Mouse (Mus musculus): Measurements from ENCODE around the gene Pgs1. TPM values are rescaled to one million over a fixed set of nuclear protein-coding genes. Genes with fewer than 3 reads are reported as not detected.

The Pgs1 gene
- polyA plus RNA-seq, 1 experiment from 2014 or later: 120 TPM

DNA sequence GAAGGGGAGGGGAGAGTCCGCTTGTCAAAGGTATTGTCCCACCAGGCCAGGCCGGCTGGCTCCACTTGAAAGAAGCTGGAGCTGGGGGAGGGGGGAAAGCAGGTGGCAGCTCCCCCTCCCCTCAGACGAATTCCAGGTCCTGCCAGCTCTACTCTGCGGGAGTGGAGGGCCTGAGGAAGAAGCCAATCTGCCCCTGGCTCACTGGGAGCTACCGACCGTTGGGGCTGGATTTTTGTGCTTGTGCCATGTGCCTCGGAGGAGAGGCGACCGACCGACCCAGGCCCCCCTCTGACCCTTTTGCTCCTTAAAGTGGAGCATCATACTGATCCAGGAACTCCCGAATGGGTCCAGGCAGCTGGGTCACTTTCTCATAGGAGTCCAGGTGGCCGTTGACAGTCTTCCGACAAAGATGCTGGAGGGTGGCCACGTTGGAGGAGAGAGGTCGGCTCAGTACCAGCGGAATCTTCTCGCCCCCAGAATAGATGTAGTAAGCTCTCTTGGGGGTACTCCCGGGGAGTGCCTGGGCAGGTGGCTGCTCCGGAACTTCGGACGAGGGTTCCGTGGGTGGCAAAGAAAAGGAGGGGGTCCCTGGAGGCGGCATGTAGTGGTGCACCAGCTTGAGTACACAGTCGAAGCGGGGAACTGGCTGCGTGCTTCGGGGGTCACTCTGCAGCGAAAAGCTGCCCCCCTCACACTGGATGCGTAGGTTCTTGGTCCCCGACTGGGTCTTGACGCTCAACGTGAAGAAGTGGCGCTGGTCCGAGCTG lies 18.7 kb upstream of the Pgs1 start:
- no peak for ATAC-seq
- in situ Hi-C loops (cut with MboI; ENCODE audit: low pct_unique_long_range_greater_than_20kb): loop anchor here (5.0 to 25.0 kb wide), 4 partner anchors 45 to 855 kb away; partner anchors contain the start of gene Sec14l1
- H3K27me3 ChIP-seq: no peaks in the 10 kb centered on the region
- DNase-seq (ENCODE audit: low read depth, low spot score): no peak
- TF ChIP-seq CTCF (IDR thresholded peaks at IDR 0.05): no peak
- CTCF ChIA-PET: interaction anchor here (0.6 to 2.3 kb wide), 10 partner anchors 17 to 87 kb away, joined by 3 to 12 read pairs (median 3); no protein-coding TSS in a partner anchor
- POLR2A ChIA-PET: interaction anchor here (0.7 to 4.7 kb wide), 18 partner anchors 8 to 89 kb away, joined by 3 to 51 read pairs (median 6); partner anchors contain the start of gene Pgs1

DNA sequence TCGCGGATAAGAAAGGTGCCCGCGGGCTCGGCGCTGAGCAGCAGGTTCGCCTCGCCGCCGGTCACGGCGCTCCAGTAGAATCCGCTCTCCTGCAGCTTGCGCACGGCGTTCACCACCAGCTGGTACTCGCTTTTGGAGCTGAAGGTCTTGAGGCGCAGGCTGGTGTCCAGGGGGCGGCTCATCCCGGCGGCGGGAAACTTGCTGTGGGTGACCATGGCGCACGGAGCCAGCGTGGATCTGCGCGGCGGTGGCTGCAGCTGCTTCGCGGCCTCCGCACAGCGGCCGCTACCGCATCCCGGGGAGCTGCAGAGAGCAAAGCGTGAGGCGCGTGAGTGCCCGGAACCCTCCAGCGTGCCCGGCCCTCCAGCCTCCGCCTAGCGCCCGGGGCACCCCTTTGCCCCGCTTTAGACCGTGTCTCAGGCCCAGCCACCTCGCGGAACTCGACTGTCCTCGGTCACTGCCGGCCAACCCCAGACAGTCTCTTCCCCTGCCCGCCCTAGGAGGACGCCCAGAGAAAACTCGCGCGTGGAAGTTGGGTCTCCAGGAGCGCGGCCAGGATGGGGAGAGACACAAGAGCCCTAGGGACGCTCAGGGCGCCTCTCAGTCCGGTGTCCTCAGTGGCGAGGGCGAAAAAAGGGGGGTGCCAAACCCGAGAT lies 17.9 kb upstream of the Pgs1 start:
- DNase-seq (ENCODE audit: low read depth, low spot score) (no peak), ATAC-seq (no peak)
- in situ Hi-C loops (cut with MboI; ENCODE audit: low pct_unique_long_range_greater_than_20kb): loop anchor here (5.0 to 25.0 kb wide), 4 partner anchors 44 to 856 kb away; partner anchors contain the start of gene Sec14l1
- ChIA-PET POLR2A (interaction anchor here (0.7 to 4.7 kb wide), 19 partner anchors 10 to 90 kb away, joined by 3 to 51 read pairs (median 6); partner anchors contain the start of gene Pgs1), CTCF (interaction anchor here (0.8 to 2.5 kb wide), 6 partner anchors 23 to 87 kb away, joined by 3 to 12 read pairs (median 4); no protein-coding TSS in a partner anchor)
- TF ChIP-seq CTCF (IDR thresholded peaks at IDR 0.05): no peak
- H3K27me3 ChIP-seq: no peaks in the 10 kb centered on the region

DNA sequence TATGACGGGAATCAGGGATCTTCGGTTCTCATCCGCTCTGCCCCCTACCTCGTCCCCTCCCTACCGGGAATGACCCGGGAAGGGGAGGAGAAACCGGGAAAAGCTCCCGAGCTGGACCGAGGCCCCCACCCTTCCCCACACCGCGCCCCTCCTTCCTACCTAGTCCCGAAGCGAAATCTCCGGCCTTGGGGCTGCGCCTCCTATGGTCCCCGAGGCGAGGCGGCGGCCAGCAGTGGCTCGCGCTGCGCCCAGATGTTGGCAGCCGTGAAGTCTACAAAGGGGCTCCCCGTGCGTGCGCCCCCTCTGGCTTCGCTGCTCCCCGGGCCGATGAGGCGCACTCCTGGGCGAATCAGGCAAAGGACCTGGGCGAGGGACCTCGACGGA lies 17.4 kb upstream of the Pgs1 start:
- TF ChIP-seq CTCF (IDR thresholded peaks at IDR 0.05): no peak
- H3K27me3 ChIP-seq: no peaks in the 10 kb centered on the region
- DNase-seq (ENCODE audit: low read depth, low spot score): no peak
- peak; percentile 24 for ATAC-seq
- in situ Hi-C loops (cut with MboI; ENCODE audit: low pct_unique_long_range_greater_than_20kb): loop anchor here (5.0 to 25.0 kb wide), 4 partner anchors 44 to 856 kb away; partner anchors contain the start of gene Sec14l1
- POLR2A ChIA-PET: interaction anchor here (0.7 to 4.7 kb wide), 19 partner anchors 11 to 92 kb away, joined by 3 to 51 read pairs (median 6); partner anchors contain the start of gene Pgs1
- CTCF ChIA-PET: interaction anchor here (1.2 to 2.8 kb wide), 7 partner anchors 17 to 62 kb away, joined by 3 to 30 read pairs (median 10); partner anchors contain the start of gene Pgs1

DNA sequence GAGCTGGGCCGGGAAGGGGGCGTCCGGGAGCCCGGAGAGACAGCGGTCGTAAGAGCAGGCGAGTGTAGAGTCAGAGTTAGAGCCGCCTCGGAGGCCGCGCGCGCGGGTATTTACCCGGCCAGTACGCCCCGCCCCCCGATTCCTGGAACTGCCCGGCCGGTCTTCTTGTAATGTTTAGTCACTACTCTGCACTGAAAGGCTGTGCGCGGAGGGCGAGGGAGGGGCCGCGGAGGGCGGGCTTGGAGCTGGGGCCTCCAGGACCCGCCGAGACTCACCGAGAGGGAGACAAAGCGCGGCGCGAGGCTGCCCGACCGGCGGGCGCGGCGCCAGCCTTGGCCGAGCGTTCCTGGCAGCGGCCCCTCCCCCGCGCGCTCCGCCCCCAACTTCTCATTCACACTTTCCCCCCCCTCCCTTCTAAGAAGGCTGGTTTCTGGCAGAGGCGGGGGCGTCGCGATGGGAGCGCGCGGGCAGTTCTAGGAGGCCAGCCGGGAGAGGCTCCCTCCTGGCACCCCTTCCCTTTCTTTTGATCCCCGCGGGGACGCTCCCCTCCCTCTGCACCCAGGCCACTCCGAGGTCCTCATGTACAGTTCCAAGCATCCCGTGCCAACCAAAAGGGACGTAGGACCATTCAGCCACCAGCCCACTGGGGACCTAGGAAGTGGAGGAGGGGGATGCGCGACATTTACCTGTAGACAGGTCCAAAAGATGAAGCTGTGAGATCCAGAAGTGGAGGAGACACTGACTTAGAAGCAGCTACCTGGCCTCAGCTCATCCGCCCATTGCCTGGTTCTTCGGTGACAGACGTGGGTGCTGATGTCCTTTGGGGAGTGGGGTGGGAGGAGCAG lies 16.8 kb upstream of the Pgs1 start:
- in situ Hi-C loops (cut with MboI; ENCODE audit: low pct_unique_long_range_greater_than_20kb): loop anchor here (5.0 to 25.0 kb wide), 4 partner anchors 43 to 857 kb away; partner anchors contain the start of gene Sec14l1
- TF ChIP-seq CTCF (IDR thresholded peaks at IDR 0.05): no peak
- DNase-seq (ENCODE audit: low read depth, low spot score): peak; percentile 89
- ChIA-PET CTCF (interaction anchor here (0.9 to 2.8 kb wide), 17 partner anchors 10 to 97 kb away, joined by 3 to 30 read pairs (median 4); partner anchors contain the start of gene Pgs1), POLR2A (interaction anchor here (0.7 to 4.7 kb wide), 20 partner anchors 10 to 93 kb away, joined by 3 to 51 read pairs (median 6); partner anchors contain the start of gene Pgs1)
- no peaks in the 10 kb centered on the region for H3K27me3 ChIP-seq
- peak; percentile 87 for ATAC-seq

DNA sequence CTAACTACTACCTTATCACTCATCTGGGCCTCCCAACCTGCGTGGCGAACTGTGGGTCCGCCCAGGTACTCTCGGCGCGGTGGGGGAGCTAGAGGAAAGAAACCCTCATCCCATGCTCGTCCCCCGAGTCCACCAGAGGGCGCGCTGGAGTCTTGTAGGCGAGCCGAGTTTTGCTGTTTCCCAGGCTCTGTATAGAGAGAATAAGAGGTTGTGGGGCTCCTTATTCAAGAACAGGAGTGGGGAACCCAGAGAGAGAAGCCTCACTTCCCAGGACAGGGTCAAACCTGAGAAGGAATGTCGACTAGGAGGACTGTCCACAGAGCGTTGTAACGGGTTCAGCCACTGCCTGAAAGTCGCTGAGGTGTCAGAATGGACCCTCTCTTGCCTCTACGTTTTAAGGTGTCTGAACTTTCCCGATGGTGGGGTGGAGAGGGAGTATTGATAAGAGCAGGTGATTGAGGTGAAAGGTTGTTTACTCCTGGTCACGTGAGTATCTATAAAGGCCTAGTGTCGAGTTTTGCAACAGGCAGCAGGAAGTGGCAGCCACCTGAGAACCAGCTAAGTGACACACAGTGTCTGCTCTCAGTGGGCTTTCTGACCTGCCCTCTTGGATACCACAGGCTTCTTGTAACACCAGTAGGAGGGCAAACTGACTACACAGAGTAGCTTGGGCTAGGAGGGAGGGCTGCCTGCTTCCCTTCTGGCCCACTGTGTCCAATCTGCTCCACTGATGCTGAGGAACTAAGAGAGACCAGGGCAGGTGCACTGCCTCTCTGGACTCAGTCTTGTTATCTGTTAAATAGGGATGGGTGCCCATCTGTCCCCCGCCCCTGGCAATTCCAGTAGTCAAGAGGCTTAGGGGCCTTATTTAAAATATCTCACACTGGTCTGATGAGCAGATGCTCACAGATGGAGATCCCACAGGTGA lies 15.9 kb upstream of the Pgs1 start, which contains the start of gene Socs3:
Gene Socs3 (minus strand): TSS at position 103 of the 928 bp plus-strand sequence.
- ChIA-PET POLR2A (interaction anchor here (0.8 to 4.7 kb wide), 10 partner anchors 9 to 55 kb away, joined by 3 to 51 read pairs (median 8); partner anchors contain the start of gene Pgs1), CTCF (interaction anchor here (0.9 to 2.8 kb wide), 18 partner anchors 9 to 98 kb away, joined by 3 to 30 read pairs (median 4); partner anchors contain the start of gene Pgs1)
- in situ Hi-C loops (cut with MboI; ENCODE audit: low pct_unique_long_range_greater_than_20kb): loop anchor here (5.0 to 25.0 kb wide), 4 partner anchors 42 to 858 kb away; partner anchors contain the start of gene Sec14l1
- no peaks in the 10 kb centered on the region for H3K27me3 ChIP-seq
- peak; percentile 29 for ATAC-seq
- TF ChIP-seq CTCF (IDR thresholded peaks at IDR 0.05): no peak
- DNase-seq (ENCODE audit: low read depth, low spot score): no peak

DNA sequence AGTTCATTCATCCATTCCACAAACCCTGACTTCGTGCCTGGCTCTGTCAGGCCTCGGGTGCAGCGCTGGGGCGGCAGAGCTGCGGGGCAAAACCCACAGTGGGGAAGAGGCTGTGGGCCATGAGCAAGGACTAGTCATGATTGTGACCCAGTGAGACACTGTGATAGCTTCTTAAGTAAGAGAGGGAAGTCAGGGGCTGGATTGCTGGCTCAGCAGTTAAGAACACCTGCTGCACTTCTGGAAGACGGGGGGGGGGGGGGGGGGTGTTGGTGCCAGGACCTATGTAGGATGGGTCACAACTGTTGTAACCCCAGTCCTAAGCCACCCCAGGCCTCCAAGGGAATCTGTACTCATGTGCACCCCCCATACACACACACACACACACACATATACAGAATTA lies 15.0 kb upstream of the Pgs1 start:
- TF ChIP-seq CTCF (IDR thresholded peaks at IDR 0.05): no peak
- ChIA-PET POLR2A (interaction anchor here (0.7 to 4.2 kb wide), 3 partner anchors 8 to 51 kb away, joined by 3 to 26 read pairs (median 3); partner anchors contain the start of gene Pgs1), CTCF (interaction anchor here (1.3 to 2.8 kb wide), 7 partner anchors 14 to 58 kb away, joined by 3 to 30 read pairs (median 10); partner anchors contain the start of gene Pgs1)
- in situ Hi-C loops (cut with MboI; ENCODE audit: low pct_unique_long_range_greater_than_20kb): loop anchor here (25.0 kb wide), 1 partner anchor 859 kb away; the partner anchor contains the start of gene Sec14l1
- no peaks in the 10 kb centered on the region for H3K27me3 ChIP-seq
- ATAC-seq (no peak), DNase-seq (ENCODE audit: low read depth, low spot score) (no peak)

DNA sequence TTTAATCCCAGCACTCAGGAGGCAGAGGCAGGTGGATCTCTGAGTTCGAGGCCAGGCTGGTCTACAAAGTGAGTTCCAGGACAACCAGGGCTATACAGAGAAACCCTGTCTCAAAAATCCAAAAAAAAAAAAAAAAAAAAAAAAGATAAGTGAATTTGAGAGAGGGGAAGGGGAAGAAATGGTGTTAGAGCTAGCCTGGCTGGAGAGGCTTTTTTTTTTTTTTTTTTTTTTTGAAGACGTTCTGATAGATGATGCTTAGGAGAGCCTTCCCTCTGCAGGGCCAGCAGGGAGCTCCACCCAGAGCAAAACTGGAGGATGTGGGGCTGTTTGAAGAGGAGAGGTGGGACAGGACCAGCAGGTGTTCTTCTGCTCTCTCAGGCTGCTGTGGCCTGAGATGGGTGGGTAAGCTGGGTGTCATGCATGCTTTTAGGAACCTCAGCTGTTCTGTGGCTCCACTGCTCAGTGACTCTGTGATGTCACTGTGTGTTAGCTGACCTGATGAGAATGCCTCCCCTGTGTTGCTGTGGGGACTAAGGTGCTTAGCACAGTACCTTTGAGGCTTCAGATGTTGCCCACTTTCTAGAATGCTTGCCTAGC lies 14.3 kb upstream of the Pgs1 start:
- POLR2A ChIA-PET: interaction anchor here (0.6 to 6.2 kb wide), 4 partner anchors 11 to 50 kb away, joined by 3 to 36 read pairs (median 4); partner anchors contain the start of gene Pgs1
- TF ChIP-seq CTCF (IDR thresholded peaks at IDR 0.05): no peak
- H3K27me3 ChIP-seq: no peaks in the 10 kb centered on the region
- in situ Hi-C loops (cut with MboI; ENCODE audit: low pct_unique_long_range_greater_than_20kb): loop anchor here (25.0 kb wide), 1 partner anchor 859 kb away; the partner anchor contains the start of gene Sec14l1
- DNase-seq (ENCODE audit: low read depth, low spot score): no peak
- no peak for ATAC-seq
- CTCF ChIA-PET: interaction anchor here (0.9 to 2.3 kb wide), 5 partner anchors 16 to 59 kb away, joined by 3 to 11 read pairs (median 4); no protein-coding TSS in a partner anchor
